Mouse (Mus musculus) left cerebral cortex, adult 8-10 months (tissue): ENCODE results near the gene Olfm1. TPM values are rescaled to one million over a fixed set of nuclear protein-coding genes. Genes with fewer than 3 reads are reported as not detected.

Experiments used
- DNase-seq, 2 experiments: peaks; one replicate each; pipeline ENCODE4 v3.0.0; 2022; ENCODE audit warnings: low spot score in 2 of 2
- total RNA-seq, 4 experiments: library from RNA; stranded (reverse); gene quantifications; 2 replicates each; pipeline ENCODE4 v1.2.4; 2022

Olfm1 gene
- total RNA-seq, 4 experiments from 2014 or later: 1,109 to 1,183 (median 1,132) TPM

GRCm38 (mm10) chr2:28204677-28205466, 12.1 kb downstream of the Olfm1 start:
- DNase-seq: no peak

GRCm38 (mm10) chr2:28205467-28205805, 12.6 kb downstream of the Olfm1 start:
- DNase-seq: peak in 1 of 2 experiments; percentile 74

GRCm38 (mm10) chr2:28205870-28206421, 13.2 kb downstream of the Olfm1 start:
- DNase-seq: no peak

- no peak for DNase-seq
Measured at GRCm38 (mm10) chr2:28206472-28206871, 13.7 kb downstream of the Olfm1 start.

GRCm38 (mm10) chr2:28207200-28207750, 14.5 kb downstream of the Olfm1 start:
- DNase-seq: no peak

GRCm38 (mm10) chr2:28208130-28208745, 15.4 kb downstream of the Olfm1 start:
- DNase-seq: no peak

- no peak for DNase-seq
Measured at GRCm38 (mm10) chr2:28209211-28209610, 16.4 kb downstream of the Olfm1 start.

GRCm38 (mm10) chr2:28209653-28210052, 16.9 kb downstream of the Olfm1 start:
- no peak for DNase-seq

GRCm38 (mm10) chr2:28210273-28210672, 17.5 kb downstream of the Olfm1 start:
- no peak for DNase-seq

GRCm38 (mm10) chr2:28211531-28212281, 18.9 kb downstream of the Olfm1 start:
- no peak for DNase-seq

- no peak for DNase-seq
Measured at GRCm38 (mm10) chr2:28212911-28213310, 20.1 kb downstream of the Olfm1 start.

GRCm38 (mm10) chr2:28216211-28216775, 23.5 kb downstream of the Olfm1 start:
- no peak for DNase-seq

- no peak for DNase-seq
Measured at GRCm38 (mm10) chr2:28217783-28218182, 25.0 kb downstream of the Olfm1 start.

- DNase-seq: no peak
Measured at GRCm38 (mm10) chr2:28218651-28219356, 26.0 kb downstream of the Olfm1 start.

GRCm38 (mm10) chr2:28219625-28220024, 26.8 kb downstream of the Olfm1 start:
- no peak for DNase-seq

- no peak for DNase-seq
Measured at GRCm38 (mm10) chr2:28221803-28222202, 29.0 kb downstream of the Olfm1 start.

GRCm38 (mm10) chr2:28224819-28225218, 32.0 kb downstream of the Olfm1 start:
- DNase-seq: no peak

- peak in 1 of 2 experiments; percentile 81 for DNase-seq
Measured at GRCm38 (mm10) chr2:28225906-28226305, 33.1 kb downstream of the Olfm1 start.

GRCm38 (mm10) chr2:28226971-28227370, 34.2 kb downstream of the Olfm1 start:
- DNase-seq: no peak

- no peak for DNase-seq
Measured at GRCm38 (mm10) chr2:28227589-28228191, 34.9 kb downstream of the Olfm1 start.
